Mouse (Mus musculus) embryonic facial prominence, embryonic 15.5 days (tissue): Measurements from ENCODE around the gene Arl10. TPM values are rescaled to one million over a fixed set of nuclear protein-coding genes. Genes with fewer than 3 reads are reported as not detected.

Source experiments
- ATAC-seq: fragments of 200-750 bp; cut with Nextera tagmentation; 2 replicates; pipeline ENCODE4 v1.8.0; 2017; ENCODE audit warnings: low read depth, moderate TSS enrichment; ENCODE audit not compliant: insufficient number of reproducible peaks, low FRiP score, low TSS enrichment
- H3K27ac ChIP-seq: fragments of 300-500 bp; sonication (generic); replicated peaks from 2 replicates; pipeline ENCODE4 v1.5.1; 2015; ENCODE audit warnings: mild to moderate bottlenecking, inconsistent platforms
- H3K27me3 ChIP-seq: fragments of 300-500 bp; sonication (generic); 2 replicates; pipeline ENCODE4 v1.6.1; 2015; ENCODE audit warnings: inconsistent platforms
- H3K36me3 ChIP-seq: fragments of 300-500 bp; sonication (generic); 2 replicates; pipeline ENCODE4 v1.6.1; 2015; ENCODE audit warnings: mild to moderate bottlenecking, inconsistent platforms
- H3K4me1 ChIP-seq: fragments of 300-500 bp; sonication (generic); 2 replicates; pipeline ENCODE4 v1.6.1; 2015; ENCODE audit warnings: inconsistent platforms
- H3K4me2 ChIP-seq: fragments of 300-500 bp; sonication (generic); replicated peaks from 2 replicates; pipeline ENCODE4 v1.6.1; 2015; ENCODE audit warnings: mild to moderate bottlenecking, inconsistent platforms
- H3K4me3 ChIP-seq: fragments of 300-500 bp; sonication (generic); replicated peaks from 2 replicates; pipeline ENCODE4 v1.5.1; 2015; ENCODE audit warnings: mild to moderate bottlenecking, inconsistent platforms
- H3K9ac ChIP-seq: fragments of 300-500 bp; sonication (generic); 2 replicates; pipeline ENCODE4 v1.6.1; 2015; ENCODE audit warnings: inconsistent platforms
- H3K9me3 ChIP-seq: fragments of 300-500 bp; sonication (generic); replicated peaks from 2 replicates; pipeline ENCODE4 v1.6.1; 2016; ENCODE audit warnings: inconsistent platforms
- WGBS: fragments of 180-500 bp; shearing (Covaris S2); methylation state at CpG from one replicate; pipeline ENCODE4 v1.1.7; 2015; 5-methylcytosine and 5-hydroxymethylcytosine counted together
- polyA plus RNA-seq: library from polyadenylated mRNA; unstranded; fragments of >200 nt; fragmentation: Nextera tagmentation; extraction: Ambion mirVana; gene quantifications from 2 replicates; pipeline ENCODE4 v1.2.1, GENCODE M21; 2015

Arl10 gene
- polyA plus RNA-seq, 1 experiment from 2014 or later, result 29.1 TPM

GRCm38 (mm10) chr13:54565201-54565581, 9.6 kb upstream of the Arl10 start, which contains the start of gene 4833439L19Rik:
TSS of gene 4833439L19Rik (minus strand) at chr13:54565435.
- peak; percentile 93 for ATAC-seq
- no peaks in the 10 kb centered on the region for H3K27me3 ChIP-seq
- H3K4me1 ChIP-seq, result peaks cover 9% of the 10 kb centered on the region
- peak within 1 kb of the TSS; percentile 93 for H3K9ac ChIP-seq
- H3K4me2 ChIP-seq, result peak within 1 kb of the TSS; percentile 82
- H3K27ac ChIP-seq, result peak within 1 kb of the TSS; percentile 73
- under 1% methylated on average over 27 of the region's 27 CpGs for WGBS
- H3K9me3 ChIP-seq, result no peaks in the 10 kb centered on the region
- H3K4me3 ChIP-seq, result peak within 1 kb of the TSS; percentile 97
- peaks cover 19% of the 10 kb centered on the region for H3K36me3 ChIP-seq

- Histone ChIP-seq H3K4me2 (peak overlapping the region; percentile 82), H3K9ac (no peak overlapping the region), H3K4me3 (peak overlapping the region; percentile 97), H3K27ac (peak overlapping the region; percentile 59; the same call in 1 of the 2 replicates), H3K4me1 (peaks cover 9% of the 10 kb centered on the region), H3K27me3 (no peaks in the 10 kb centered on the region; the same call in 1 of the 2 replicates), H3K9me3 (no peaks in the 10 kb centered on the region), H3K36me3 (peaks cover 13% of the 10 kb centered on the region)
- peak; percentile 47 for ATAC-seq
- WGBS, result 36% methylated on average over 8 of the region's 8 CpGs
These were observed 9.0 kb upstream of the Arl10 start for GRCm38 (mm10) chr13:54565594-54566345.

GRCm38 (mm10) chr13:54568380-54568779, 6.4 kb upstream of the Arl10 start:
- Histone ChIP-seq H3K36me3 (no peaks in the 10 kb centered on the region), H3K4me3 (no peak overlapping the region), H3K4me1 (peaks cover 9% of the 10 kb centered on the region), H3K4me2 (no peak overlapping the region), H3K27me3 (no peaks in the 10 kb centered on the region; the same call in 1 of the 2 replicates), H3K9ac (no peak overlapping the region), H3K9me3 (no peaks in the 10 kb centered on the region), H3K27ac (no peak overlapping the region)
- no peak for ATAC-seq
- 44% methylated on average over 5 of the region's 5 CpGs for WGBS

- Histone ChIP-seq H3K4me1 (peaks cover 3% of the 10 kb centered on the region), H3K4me3 (no peak overlapping the region), H3K36me3 (no peaks in the 10 kb centered on the region), H3K9me3 (no peaks in the 10 kb centered on the region), H3K9ac (no peak overlapping the region), H3K27me3 (no peaks in the 10 kb centered on the region; the same call in 1 of the 2 replicates), H3K27ac (no peak overlapping the region), H3K4me2 (no peak overlapping the region)
- WGBS, result 35% methylated on average over 1 of the region's 1 CpGs
- ATAC-seq, result no peak
These were observed 5.5 kb upstream of the Arl10 start for GRCm38 (mm10) chr13:54569282-54569681.

- Histone ChIP-seq H3K4me1 (peaks cover 10% of the 10 kb centered on the region), H3K4me2 (no peak overlapping the region), H3K27me3 (no peaks in the 10 kb centered on the region; the same call in 1 of the 2 replicates), H3K27ac (no peak overlapping the region), H3K36me3 (no peaks in the 10 kb centered on the region), H3K9me3 (no peaks in the 10 kb centered on the region), H3K9ac (no peak overlapping the region), H3K4me3 (no peak overlapping the region)
- 71% methylated on average over 4 of the region's 4 CpGs for WGBS
- ATAC-seq, result no peak
These were observed 4.1 kb upstream of the Arl10 start for GRCm38 (mm10) chr13:54570736-54571135.

- Histone ChIP-seq H3K36me3 (peaks cover 4% of the 10 kb centered on the region; the same call in 1 of the 2 replicates), H3K27ac (no peak overlapping the region), H3K4me1 (peaks cover 19% of the 10 kb centered on the region), H3K4me3 (no peak overlapping the region), H3K9ac (no peak overlapping the region), H3K4me2 (no peak overlapping the region), H3K9me3 (no peaks in the 10 kb centered on the region), H3K27me3 (no peaks in the 10 kb centered on the region; the same call in 1 of the 2 replicates)
- 41% methylated on average over 2 of the region's 2 CpGs for WGBS
- no peak for ATAC-seq
These were observed 3.2 kb upstream of the Arl10 start for GRCm38 (mm10) chr13:54571637-54572036.

GRCm38 (mm10) chr13:54572621-54573020, 2.2 kb upstream of the Arl10 start:
- no peak for ATAC-seq
- H3K9ac ChIP-seq, result no peak overlapping the region
- H3K4me1 ChIP-seq, result peaks cover 23% of the 10 kb centered on the region
- H3K4me3 ChIP-seq, result no peak overlapping the region
- H3K9me3 ChIP-seq, result no peaks in the 10 kb centered on the region
- peaks cover 13% of the 10 kb centered on the region for H3K36me3 ChIP-seq
- WGBS, result 79% methylated on average over 4 of the region's 4 CpGs
- H3K4me2 ChIP-seq, result no peak overlapping the region
- H3K27me3 ChIP-seq, result no peaks in the 10 kb centered on the region; the same call in 1 of the 2 replicates
- H3K27ac ChIP-seq, result no peak overlapping the region

GRCm38 (mm10) chr13:54575489-54575888, 674 bp downstream of the Arl10 start:
- peak overlapping the region; percentile 71 for H3K4me2 ChIP-seq
- peak overlapping the region; percentile 79 for H3K27ac ChIP-seq
- H3K9me3 ChIP-seq, result no peaks in the 10 kb centered on the region
- peaks cover 23% of the 10 kb centered on the region for H3K4me1 ChIP-seq
- H3K4me3 ChIP-seq, result peak overlapping the region; percentile 93
- 2% methylated on average over 19 of the region's 19 CpGs for WGBS
- ATAC-seq, result no peak
- H3K27me3 ChIP-seq, result no peaks in the 10 kb centered on the region; the same call in 1 of the 2 replicates
- peak overlapping the region; percentile 86 for H3K9ac ChIP-seq
- peaks cover 38% of the 10 kb centered on the region for H3K36me3 ChIP-seq

GRCm38 (mm10) chr13:54577652-54578507, 3.1 kb downstream of the Arl10 start:
- no peak overlapping the region for H3K4me3 ChIP-seq
- no peak overlapping the region for H3K27ac ChIP-seq
- no peaks in the 10 kb centered on the region for H3K27me3 ChIP-seq
- no peaks in the 10 kb centered on the region for H3K9me3 ChIP-seq
- no peak overlapping the region for H3K9ac ChIP-seq
- H3K36me3 ChIP-seq, result peaks cover 55% of the 10 kb centered on the region
- H3K4me1 ChIP-seq, result peaks cover 23% of the 10 kb centered on the region
- no peak overlapping the region for H3K4me2 ChIP-seq
- 80% methylated on average over 21 of the region's 21 CpGs for WGBS
- ATAC-seq, result no peak

GRCm38 (mm10) chr13:54581385-54581784, 6.6 kb downstream of the Arl10 start:
- 81% methylated on average over 2 of the region's 2 CpGs for WGBS
- Histone ChIP-seq H3K36me3 (peaks cover 89% of the 10 kb centered on the region), H3K27ac (no peak overlapping the region), H3K4me2 (no peak overlapping the region), H3K27me3 (no peaks in the 10 kb centered on the region), H3K4me1 (peaks cover 7% of the 10 kb centered on the region), H3K9me3 (no peaks in the 10 kb centered on the region), H3K9ac (no peak overlapping the region), H3K4me3 (no peak overlapping the region)
- ATAC-seq, result no peak

GRCm38 (mm10) chr13:54582126-54582525, 7.3 kb downstream of the Arl10 start:
- Histone ChIP-seq H3K36me3 (peaks cover 86% of the 10 kb centered on the region), H3K27ac (no peak overlapping the region), H3K9ac (no peak overlapping the region), H3K27me3 (no peaks in the 10 kb centered on the region), H3K4me3 (no peak overlapping the region), H3K9me3 (no peaks in the 10 kb centered on the region), H3K4me1 (no peaks in the 10 kb centered on the region), H3K4me2 (no peak overlapping the region)
- ATAC-seq, result no peak
- 84% methylated on average over 10 of the region's 10 CpGs for whole genome bisulfite sequencing
